Mouse (Mus musculus) MEL-GATA-1-ER (cell line): ENCODE measurements at regions not wholly inside any gene's neighbourhood (a gene's known extent, or its start where the extent isn't known, plus 50 kb on each side); places are given as distances from the start of the nearest gene placed in this dataset.

Experiments
- DNase-seq: peaks from one replicate; pipeline ENCODE4 v3.0.0-alpha.2; 2012; ENCODE audit warnings: low read depth; ENCODE audit errors: extremely low read depth

DNA sequence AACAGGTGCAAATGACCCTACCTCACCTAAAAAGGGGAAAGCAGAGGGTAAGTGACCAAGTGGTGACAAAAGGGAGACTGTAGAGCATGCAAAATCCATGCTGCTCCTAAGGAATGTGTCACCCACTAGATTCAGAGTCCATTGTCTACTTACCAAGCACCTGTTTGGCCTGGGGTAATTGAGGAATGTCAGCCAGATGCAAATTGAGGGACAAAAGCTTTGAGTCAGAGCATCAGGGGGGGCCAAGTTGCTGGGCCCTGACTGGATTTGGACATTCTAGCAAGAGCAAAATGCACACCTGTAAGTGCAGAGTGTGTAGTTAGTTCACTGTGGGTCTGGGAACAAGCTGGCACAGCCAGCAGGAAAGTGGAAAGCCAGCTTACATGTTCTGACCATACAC, 2783.6 kb downstream of the Gm37988 start:
- no peak for DNase-seq
